13 mouse cellular contexts compared by ENCODE assay signal in genomic region chr9:32745998-32746397, GRCm38 (mm10).
DNase-seq lines count a peak whose midpoint lies in the region; ATAC-seq and TF ChIP-seq lines count a peak whose summit lies in the region.
"Had no signal": no experiment of that assay in that cellular context is flagged by ENCODE, and none has a peak within 500 bp of the region (broad histone marks: within the 10 kb centered on the region; RNA-seq: fewer than 3 reads in every experiment).

No protein-coding gene starts in this region.

- intact Hi-C loops in heart, postnatal 14 days (cut with DNase I): no loop called here

- peaks cover 17% of the 10 kb centered on the region for H3K4me1 ChIP-seq in heart, embryonic 16.5 days (ENCODE audit: control insufficient read depth, insufficient read depth, low read length)
- peaks cover 14% of the 10 kb centered on the region for H3K4me1 ChIP-seq in small intestine, adult 2 months (ENCODE audit: control insufficient read depth, insufficient read depth, insufficient read length, low read length)
- no peaks in the 10 kb centered on the region for H3K4me1 ChIP-seq in midbrain, embryonic 10.5 days
- H3K4me1 ChIP-seq in hindbrain, embryonic 12.5 days: no peaks in the 10 kb centered on the region

- no peak overlapping the region for H3K4me2 ChIP-seq in heart, embryonic 16.5 days (ENCODE audit: low read depth, low read length)
- H3K4me2 ChIP-seq in hindbrain, embryonic 12.5 days (replicated peaks): no peak overlapping the region

- TF ChIP-seq POLR2A in small intestine, adult 2 months (IDR thresholded peaks at IDR 0.05; ENCODE audit: low read depth, low read length): no peak

- no peak overlapping the region for H3K4me3 ChIP-seq in heart, embryonic 16.5 days (ENCODE audit: low read length)
- no peak overlapping the region for H3K4me3 ChIP-seq in small intestine, adult 2 months (ENCODE audit: low read depth, low read length)
- H3K4me3 ChIP-seq in midbrain, embryonic 10.5 days: no peak overlapping the region
- no peak overlapping the region for H3K4me3 ChIP-seq in hindbrain, embryonic 12.5 days
- H3K4me3 ChIP-seq: myocyte had no signal

- ATAC-seq in heart, embryonic 16.5 days (replicated peaks; ENCODE audit: extremely low read depth, insufficient read depth, low FRiP score): peak; percentile 39
- no peak for ATAC-seq in hindbrain, embryonic 12.5 days (ENCODE audit: low FRiP score)

- 80% methylated on average over 8 of the region's 8 CpGs for WGBS in heart, embryonic 16.5 days
- 84% methylated on average over 8 of the region's 8 CpGs for WGBS in small intestine, adult 2 months
- WGBS in midbrain, embryonic 10.5 days: 89% methylated on average over 8 of the region's 8 CpGs
- 96% methylated on average over 8 of the region's 8 CpGs for WGBS in hindbrain, embryonic 12.5 days

- H3K9ac ChIP-seq in heart, embryonic 16.5 days (ENCODE audit: low read length): peak overlapping the region; percentile 21; the same call in 1 of the 2 replicates
- H3K9ac ChIP-seq in hindbrain, embryonic 12.5 days: no peak overlapping the region

- no peak for TF ChIP-seq CTCF in small intestine, adult 2 months (IDR thresholded peaks at IDR 0.05; ENCODE audit: extremely low read depth, insufficient read length, insufficient replicate concordance, low read depth, low read length)

- peaks cover 11% of the 10 kb centered on the region for H3K36me3 ChIP-seq in heart, embryonic 16.5 days (ENCODE audit: control insufficient read depth, insufficient read depth)
- no peaks in the 10 kb centered on the region for H3K36me3 ChIP-seq in small intestine, adult 2 months (ENCODE audit: control insufficient read depth, insufficient read depth, low read length)
- H3K36me3 ChIP-seq in midbrain, embryonic 10.5 days: no peaks in the 10 kb centered on the region
- H3K36me3 ChIP-seq in hindbrain, embryonic 12.5 days: no peaks in the 10 kb centered on the region

- DNase-seq in heart, postnatal 14 days: no peak
- DNase-seq in B cell, adult 2 months: peak; percentile 38 to 45
- peak; percentile 63 for DNase-seq in forelimb bud, embryonic 11.5 days (ENCODE audit: low read depth, low spot score)
- no peak for DNase-seq in frontal cortex, postnatal 10 days (ENCODE audit: low spot score in 2 of 2)
- DNase-seq in midbrain, embryonic 10.5 days (ENCODE audit: low spot score): no peak
- DNase-seq: adrenal gland, postnatal 36 days; cerebellum, adult 11 months; heart, postnatal 4 days; kidney, adult 11 months had no signal

- H3K27me3 ChIP-seq in heart, embryonic 16.5 days (ENCODE audit: control insufficient read depth, insufficient read depth, low read length): no peaks in the 10 kb centered on the region
- no peaks in the 10 kb centered on the region for H3K27me3 ChIP-seq in small intestine, adult 2 months (ENCODE audit: control insufficient read depth, insufficient read depth, low read length)
- no peaks in the 10 kb centered on the region for H3K27me3 ChIP-seq in midbrain, embryonic 10.5 days (ENCODE audit: low read depth, poor library complexity, severe bottlenecking)
- no peaks in the 10 kb centered on the region for H3K27me3 ChIP-seq in hindbrain, embryonic 12.5 days

- no peaks in the 10 kb centered on the region for H3K9me3 ChIP-seq in heart, embryonic 16.5 days (replicated peaks; ENCODE audit: control insufficient read depth, low read length)
- H3K9me3 ChIP-seq in midbrain, embryonic 10.5 days (replicated peaks): no peaks in the 10 kb centered on the region
- H3K9me3 ChIP-seq in hindbrain, embryonic 12.5 days (replicated peaks): no peaks in the 10 kb centered on the region

- H3K27ac ChIP-seq in heart, embryonic 16.5 days (ENCODE audit: low read length): peak overlapping the region; percentile 71; the same call in 1 of the 2 replicates
- H3K27ac ChIP-seq in small intestine, adult 2 months (ENCODE audit: insufficient read depth, low read depth, low read length): peak overlapping the region; percentile 15; the same call in 1 of the 2 replicates
- H3K27ac ChIP-seq in midbrain, embryonic 10.5 days (replicated peaks): no peak overlapping the region
- H3K27ac ChIP-seq in hindbrain, embryonic 12.5 days: no peak overlapping the region

Comparison
In these comparisons a context has a peak if more than half of its experiments do, and no peak if none do; other contexts are left out.
1. H3K27ac ChIP-seq: peak in heart, embryonic 16.5 days (single experiment) and small intestine, adult 2 months (single experiment); none in midbrain, embryonic 10.5 days (single experiment) and hindbrain, embryonic 12.5 days (single experiment).
2. DNase-seq: peak in B cell, adult 2 months (2 of 2) and forelimb bud, embryonic 11.5 days (single experiment); none in heart, postnatal 14 days (0 of 2), frontal cortex, postnatal 10 days (0 of 2) and midbrain, embryonic 10.5 days (single experiment).